Mouse (Mus musculus) CH12.LX (cell line): Measurements from ENCODE around the gene Gm16181.
"Not testable (repeated sequence)": the region's sequence is repeated elsewhere in the genome, so short reads cannot be mapped to it uniquely, and the experiment has no call there.

Experiments used
- CTCF ChIP-seq, 2 experiments: IDR thresholded peaks in 1 of 2; conservative IDR thresholded peaks in 1 of 2; 2 replicates each; pipeline ENCODE4 v1.5.1; 2011 to 2012; ENCODE audit warnings: low read depth in 2 of 2, low read length in 2 of 2, improper control_type of control experiment in 1 of 2, inconsistent platforms in 1 of 2, mild to moderate bottlenecking in 1 of 2, moderate library complexity in 1 of 2
- HCFC1 ChIP-seq: IDR thresholded peaks from 2 replicates; pipeline ENCODE4 v1.6.1; 2012; ENCODE audit warnings: low read depth, mild to moderate bottlenecking, inconsistent platforms, low read length, improper control_type of control experiment
- POLR2A ChIP-seq: IDR thresholded peaks from 2 replicates; pipeline ENCODE4 v1.6.1; 2011; ENCODE audit warnings: low read depth, mild to moderate bottlenecking, improper control_type of control experiment, low read length
- RAD21 ChIP-seq: IDR thresholded peaks from 2 replicates; pipeline ENCODE4 v1.6.1; 2011; ENCODE audit warnings: low read depth, mild to moderate bottlenecking, low read length, improper control_type of control experiment, moderate library complexity
- USF1 ChIP-seq: IDR thresholded peaks from 2 replicates; pipeline ENCODE4 v1.6.1; 2014; ENCODE audit warnings: low read depth, mild to moderate bottlenecking, inconsistent platforms, low read length, improper control_type of control experiment

DNA sequence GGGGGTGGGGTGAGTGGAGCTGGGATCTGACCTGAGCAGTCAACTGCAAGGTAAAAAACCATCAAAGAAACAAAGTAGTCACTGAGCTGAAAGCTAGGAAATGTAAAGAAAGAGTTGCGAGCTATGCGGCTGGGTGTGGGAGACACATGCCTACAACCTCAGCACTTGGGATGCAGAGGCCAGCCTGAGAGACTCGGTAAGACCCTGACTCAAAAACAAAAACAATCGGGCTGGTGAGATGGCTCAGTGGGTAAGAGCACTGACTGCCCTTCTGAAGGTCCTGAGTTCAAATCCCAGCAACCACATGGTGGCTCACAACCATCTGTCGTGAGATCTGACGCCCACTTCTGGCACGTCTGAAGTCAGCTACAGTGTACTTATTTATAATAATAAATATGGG, 13.5 kb downstream of the Gm16181 start:
- TF ChIP-seq USF1; POLR2A; CTCF (conservative IDR thresholded peaks at IDR 0.05 in 1 of 2, IDR thresholded peaks at IDR 0.05 in 1 of 2; ENCODE audit: low read depth in 2 of 2, low read length in 2 of 2); HCFC1; RAD21: not testable (repeated sequence)
